Mouse (Mus musculus): Measurements from ENCODE around the gene Pex14.

DNA sequence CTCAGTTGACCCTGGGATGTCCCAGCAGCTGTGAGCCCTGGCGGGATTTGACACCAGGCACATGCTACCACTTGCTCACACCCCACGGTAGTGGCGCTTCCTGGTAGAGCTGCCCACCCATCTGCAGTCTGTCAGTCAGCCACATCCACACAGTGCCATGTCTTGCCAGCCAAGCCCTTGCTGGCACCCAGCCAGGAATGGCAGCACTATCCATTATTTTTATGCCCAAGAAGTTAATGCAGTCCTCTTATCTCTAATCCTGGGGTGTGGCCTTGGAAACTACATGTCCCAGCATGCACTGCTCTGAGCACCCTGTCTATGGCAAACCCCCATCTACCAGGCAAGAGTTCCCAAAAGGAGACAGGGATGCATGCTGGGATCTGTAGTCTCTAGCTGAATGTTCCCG, 154.2 kb downstream of the Pex14 start:
- TF ChIP-seq CTCF (IDR thresholded peaks at IDR 0.05; ENCODE audit: low read depth): no peak
- no peak for TF ChIP-seq EP300 (optimal IDR thresholded peaks at IDR 0.05)

All from stomach, postnatal 0 days (tissue).